Mouse (Mus musculus) heart, embryonic 14.5 days (tissue): ENCODE results near the gene Fa2h. TPM values are rescaled to one million over a fixed set of nuclear protein-coding genes. Genes with fewer than 3 reads are reported as not detected.
"Not testable (repeated sequence)": the region's sequence is repeated elsewhere in the genome, so short reads cannot be mapped to it uniquely, and the experiment has no call there.

Experiments used
- ATAC-seq: fragments of 200-750 bp; cut with Nextera tagmentation; 2 replicates; pipeline ENCODE4 v1.8.0; 2017; ENCODE audit warnings: low read depth, moderate TSS enrichment; ENCODE audit not compliant: insufficient number of reproducible peaks, insufficient read depth, low FRiP score
- H3K27ac ChIP-seq, 2 experiments: fragments of 200-500 bp in 1 of 2; fragments of 300-500 bp in 1 of 2; sonication (generic) in 1 of 2; replicated peaks in 1 of 2; 2 replicates each; pipeline ENCODE4 v1.5.1; 2012 to 2014; ENCODE audit warnings: low read depth in 2 of 2, low read length in 2 of 2, control low read depth in 1 of 2, mild to moderate bottlenecking in 1 of 2, mixed read lengths in 1 of 2; ENCODE audit not compliant: control insufficient read depth in 1 of 2, insufficient read depth in 1 of 2
- H3K27me3 ChIP-seq: fragments of 300-500 bp; sonication (generic); 2 replicates; pipeline ENCODE4 v1.6.1; 2014; ENCODE audit warnings: mild to moderate bottlenecking, low read length, control low read depth; ENCODE audit not compliant: control insufficient read depth, insufficient read depth
- H3K36me3 ChIP-seq: fragments of 300-500 bp; sonication (generic); 2 replicates; pipeline ENCODE4 v1.6.1; 2014; ENCODE audit warnings: mild to moderate bottlenecking, control low read depth, low read length, mixed read lengths; ENCODE audit not compliant: control insufficient read depth, insufficient read depth
- H3K4me1 ChIP-seq, 2 experiments: fragments of 200-500 bp in 1 of 2; fragments of 300-500 bp in 1 of 2; sonication (generic) in 1 of 2; 2 replicates each; pipeline ENCODE4 v1.6.1; 2012 to 2014; ENCODE audit warnings: low read length in 2 of 2, control low read depth in 1 of 2, mixed read lengths in 1 of 2; ENCODE audit not compliant: control insufficient read depth in 2 of 2, insufficient read depth in 2 of 2
- H3K4me2 ChIP-seq: fragments of 300-500 bp; sonication (generic); 2 replicates; pipeline ENCODE4 v1.6.1; 2014; ENCODE audit warnings: mild to moderate bottlenecking, low read length
- H3K4me3 ChIP-seq, 2 experiments: fragments of 200-500 bp in 1 of 2; fragments of 300-500 bp in 1 of 2; sonication (generic) in 1 of 2; 2 replicates each; pipeline ENCODE4 v1.5.1; 2012 to 2014; ENCODE audit warnings: low read length in 2 of 2, mild to moderate bottlenecking in 2 of 2, control low read depth in 1 of 2, low read depth in 1 of 2, moderate library complexity in 1 of 2; ENCODE audit not compliant: control insufficient read depth in 1 of 2, insufficient read depth in 1 of 2
- H3K9ac ChIP-seq: fragments of 300-500 bp; sonication (generic); 2 replicates; pipeline ENCODE4 v1.6.1; 2014; ENCODE audit warnings: mild to moderate bottlenecking, low read length
- H3K9me3 ChIP-seq: fragments of 300-500 bp; sonication (generic); 2 replicates; pipeline ENCODE4 v1.6.1; 2016; ENCODE audit warnings: low read length, control low read depth; ENCODE audit not compliant: control insufficient read depth
- whole genome bisulfite sequencing: fragments of 180-500 bp; shearing (Covaris S2); extraction: QIAGEN DNeasy Blood & Tissue Kit; methylation state at CpG from one replicate; pipeline ENCODE4 v1.1.7; 2014; 5-methylcytosine and 5-hydroxymethylcytosine counted together
- polyA plus RNA-seq: library from polyadenylated mRNA; unstranded; fragments of >200 nt; fragmentation: Nextera tagmentation; extraction: Ambion mirVana; gene quantifications from 2 replicates; pipeline ENCODE4 v1.2.1, GENCODE M21; 2014

Fa2h gene
- polyA plus RNA-seq, 1 experiment from 2014 or later = not detected

GRCm38 (mm10) chr8:111312758-111313162, 80.9 kb downstream of the Fa2h start:
- Histone ChIP-seq H3K9me3 (no peaks in the 10 kb centered on the region), H3K36me3 (no peaks in the 10 kb centered on the region), H3K27ac (no peak overlapping the region), H3K27me3 (no peaks in the 10 kb centered on the region), H3K4me1 (no peaks in the 10 kb centered on the region), H3K4me3 (no peak overlapping the region), H3K9ac (no peak overlapping the region), H3K4me2 (no peak overlapping the region)
- WGBS = 56% methylated on average over 3 of the region's 3 CpGs
- no peak for ATAC-seq

GRCm38 (mm10) chr8:111310006-111310405, 83.6 kb downstream of the Fa2h start:
- ATAC-seq, H3K4me2 ChIP-seq, H3K4me1 ChIP-seq, H3K4me3 ChIP-seq, H3K27me3 ChIP-seq, H3K9ac ChIP-seq, H3K36me3 ChIP-seq, H3K9me3 ChIP-seq, H3K27ac ChIP-seq: not testable (repeated sequence)
- 87% methylated on average over 15 of the region's 15 CpGs for WGBS

GRCm38 (mm10) chr8:111305031-111305730, 88.4 kb downstream of the Fa2h start:
- H3K4me2 ChIP-seq = peak overlapping the region; percentile 32; the same call in 1 of the 2 replicates
- no peak overlapping the region for H3K9ac ChIP-seq
- H3K4me3 ChIP-seq = no peak overlapping the region
- ATAC-seq = no peak
- H3K36me3 ChIP-seq = no peaks in the 10 kb centered on the region
- H3K27ac ChIP-seq = no peak overlapping the region
- no peaks in the 10 kb centered on the region for H3K4me1 ChIP-seq
- H3K27me3 ChIP-seq = no peaks in the 10 kb centered on the region
- no peaks in the 10 kb centered on the region for H3K9me3 ChIP-seq
- WGBS = 16% methylated on average over 5 of the region's 5 CpGs

GRCm38 (mm10) chr8:111304359-111304758, 89.3 kb downstream of the Fa2h start:
- Histone ChIP-seq H3K9ac (no peak overlapping the region), H3K4me3 (no peak overlapping the region), H3K36me3 (no peaks in the 10 kb centered on the region), H3K4me2 (no peak overlapping the region), H3K27ac (no peak overlapping the region), H3K9me3 (no peaks in the 10 kb centered on the region), H3K4me1 (no peaks in the 10 kb centered on the region), H3K27me3 (no peaks in the 10 kb centered on the region)
- WGBS = 86% methylated on average over 3 of the region's 3 CpGs
- no peak for ATAC-seq

GRCm38 (mm10) chr8:111303076-111303803, 90.4 kb downstream of the Fa2h start:
- not testable (repeated sequence) for H3K9me3 ChIP-seq, H3K27ac ChIP-seq, H3K4me2 ChIP-seq, H3K27me3 ChIP-seq, ATAC-seq, H3K4me3 ChIP-seq, H3K36me3 ChIP-seq, H3K4me1 ChIP-seq, H3K9ac ChIP-seq
- WGBS = 57% methylated on average over 5 of the region's 5 CpGs

- Histone ChIP-seq H3K4me2 (peak overlapping the region; percentile 55), H3K27me3 (no peaks in the 10 kb centered on the region), H3K4me3 (peak overlapping the region; percentile 25 to 33), H3K9me3 (no peaks in the 10 kb centered on the region), H3K9ac (no peak overlapping the region), H3K36me3 (peaks cover 11% of the 10 kb centered on the region), H3K27ac (peak overlapping the region in 1 of 2 experiments; percentile 69; a peak in 3 of 4 replicates), H3K4me1 (peaks cover 0 to 13% of the 10 kb centered on the region in 2 experiments; a peak in 2 of 4 replicates)
- 64% methylated on average over 11 of the region's 11 CpGs for WGBS
- ATAC-seq = no peak
Observed at GRCm38 (mm10) chr8:111300597-111301546, 92.8 kb downstream of the Fa2h start.

GRCm38 (mm10) chr8:111299821-111300568, 93.6 kb downstream of the Fa2h start, which contains the start of gene Rfwd3:
Rfwd3 (minus strand) TSS chr8:111300222.
- Histone ChIP-seq H3K9ac (peak within 1 kb of the TSS; percentile 98), H3K36me3 (peaks cover 18% of the 10 kb centered on the region), H3K9me3 (no peaks in the 10 kb centered on the region), H3K4me1 (peaks cover 0 to 13% of the 10 kb centered on the region in 2 experiments; a peak in 2 of 4 replicates), H3K27me3 (no peaks in the 10 kb centered on the region), H3K4me3 (peak within 1 kb of the TSS; percentile 76 to 96), H3K27ac (peak within 1 kb of the TSS; percentile 87 to 95), H3K4me2 (peak within 1 kb of the TSS; percentile 64)
- peak; percentile 98 for ATAC-seq
- 0% methylated on average over 64 of the region's 67 CpGs for WGBS
